Mouse (Mus musculus): Measurements from ENCODE around the gene Rrm2.

DNA sequence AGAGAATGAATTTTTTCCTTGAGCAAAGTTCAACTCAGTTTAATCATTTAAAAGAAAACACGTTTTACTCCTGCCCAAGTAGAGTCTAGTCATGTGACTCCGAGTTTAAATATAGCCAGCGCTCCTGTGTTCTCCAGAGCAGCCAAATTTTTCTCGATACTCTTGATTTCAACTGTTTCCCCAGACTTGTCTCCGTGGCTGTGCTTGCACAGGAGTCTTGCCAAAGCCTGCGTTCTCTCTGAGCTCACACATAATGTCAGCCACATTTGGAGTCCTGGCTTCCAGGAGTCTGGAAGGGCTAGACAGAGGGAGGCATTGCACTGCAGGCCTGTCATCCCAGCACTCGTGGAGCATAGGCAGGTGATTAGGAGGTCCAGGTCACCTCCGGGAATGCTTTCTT, 25.5 kb upstream of the Rrm2 start:
- TF ChIP-seq CTCF (IDR thresholded peaks at IDR 0.05; ENCODE audit: low read depth) (no peak), EP300 (IDR thresholded peaks at IDR 0.05; ENCODE audit: low read depth) (no peak)

All from heart, postnatal 0 days (tissue).